Mouse (Mus musculus) midbrain, postnatal 0 days (tissue): ENCODE results near the gene Cyb5r3. TPM values are rescaled to one million over a fixed set of nuclear protein-coding genes. Genes with fewer than 3 reads are reported as not detected.
A peak's percentile ranks its signal among the peaks of the same experiment; 100 is the strongest.

Source experiments
- ATAC-seq: fragments of 200-750 bp; cut with Nextera tagmentation; 2 replicates; pipeline ENCODE4 v1.8.0; 2017; ENCODE audit warnings: moderate number of reproducible peaks, mild to moderate bottlenecking, moderate TSS enrichment, moderate library complexity; ENCODE audit not compliant: low FRiP score
- DNase-seq: peaks from one replicate; pipeline ENCODE4 v3.0.0-alpha.2; 2015; ENCODE audit warnings: low spot score
- H3K27ac ChIP-seq: fragments of 300-500 bp; sonication (generic); 2 replicates; pipeline ENCODE4 v1.5.1; 2014; ENCODE audit warnings: low read depth, mild to moderate bottlenecking, low read length, mixed read lengths
- H3K27me3 ChIP-seq: fragments of 300-500 bp; sonication (generic); 2 replicates; pipeline ENCODE4 v1.6.1; 2014; ENCODE audit warnings: low read length, control low read depth, mixed read lengths; ENCODE audit not compliant: insufficient read depth
- H3K36me3 ChIP-seq: fragments of 300-500 bp; sonication (generic); 2 replicates; pipeline ENCODE4 v1.6.1; 2014; ENCODE audit warnings: low read length, control low read depth, mixed read lengths; ENCODE audit not compliant: insufficient read depth
- H3K4me1 ChIP-seq: fragments of 300-500 bp; sonication (generic); 2 replicates; pipeline ENCODE4 v1.6.1; 2014; ENCODE audit warnings: mild to moderate bottlenecking, control low read depth, antibody characterized with exemption, low read length, mixed read lengths; ENCODE audit not compliant: insufficient read depth
- H3K4me2 ChIP-seq: fragments of 300-500 bp; sonication (generic); 2 replicates; pipeline ENCODE4 v1.6.1; 2014; ENCODE audit warnings: low read depth, mild to moderate bottlenecking, low read length, mixed read lengths; ENCODE audit not compliant: poor library complexity, severe bottlenecking
- H3K4me3 ChIP-seq: fragments of 300-500 bp; sonication (generic); 2 replicates; pipeline ENCODE4 v1.5.1; 2014; ENCODE audit warnings: low read depth, mild to moderate bottlenecking, low read length, moderate library complexity
- H3K9ac ChIP-seq: fragments of 300-500 bp; sonication (generic); replicated peaks from 2 replicates; pipeline ENCODE4 v1.6.1; 2014; ENCODE audit warnings: mild to moderate bottlenecking, low read length, moderate library complexity, mixed read lengths; ENCODE audit not compliant: poor library complexity, severe bottlenecking
- H3K9me3 ChIP-seq: fragments of 300-500 bp; sonication (generic); 2 replicates; pipeline ENCODE4 v1.6.1; 2016; ENCODE audit warnings: low read length, control low read depth
- CTCF ChIP-seq: IDR thresholded peaks from 2 replicates; pipeline ENCODE4 v1.5.1; 2016; ENCODE audit warnings: antibody characterized with exemption, mild to moderate bottlenecking
- WGBS: fragments of 180-500 bp; shearing (Covaris S2); extraction: QIAGEN DNeasy Blood & Tissue Kit; methylation state at CpG from one replicate; pipeline ENCODE4 v1.1.7; 2014; 5-methylcytosine and 5-hydroxymethylcytosine counted together
- polyA plus RNA-seq: library from polyadenylated mRNA; unstranded; fragments of >200 nt; fragmentation: Nextera tagmentation; extraction: Ambion mirVana; gene quantifications from 2 replicates; pipeline ENCODE4 v1.2.1, GENCODE M21; 2015
- total RNA-seq: library from RNA; depleted of rRNA; stranded (reverse); fragments of >200 nt; gene quantifications from 2 replicates; pipeline ENCODE4 v1.2.3, GENCODE M21; 2014

Cyb5r3 gene
- total and polyA plus RNA-seq, 2 experiments from 2014 or later, result 86.5 to 146 TPM

GRCm38 (mm10) chr15:83167126-83167525 lies 5.3 kb downstream of the Cyb5r3 start:
- WGBS, result 92% methylated on average over 5 of the region's 5 CpGs

DNA sequence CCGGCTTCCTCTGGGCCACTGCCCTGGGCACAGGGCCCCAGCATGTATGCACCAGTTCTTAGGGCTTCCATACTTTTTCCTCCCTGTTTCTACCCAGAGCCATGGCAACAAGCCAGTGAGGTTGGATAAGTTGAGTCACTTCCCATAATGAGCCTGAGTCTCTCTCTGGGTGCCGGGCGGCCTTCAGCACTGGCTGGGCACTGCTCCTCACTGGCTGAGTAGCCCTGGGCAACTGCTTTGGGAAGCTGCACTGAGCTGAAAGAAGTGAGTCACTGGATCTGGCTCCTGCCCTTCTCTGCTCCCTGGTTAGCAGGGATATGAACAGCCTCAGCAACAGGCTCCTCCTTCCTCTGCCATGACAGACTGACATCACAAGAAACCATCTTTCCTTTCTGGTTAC lies 5.8 kb downstream of the Cyb5r3 start:
- Histone ChIP-seq H3K4me1 (0 out of 2 replicates have a peak, but pooled peaks cover 14% of the 10 kb centered on the region), H3K27me3 (no peaks in the 10 kb centered on the region), H3K36me3 (peaks cover 10% of the 10 kb centered on the region), H3K9ac (no peak overlapping the region), H3K4me2 (no peak overlapping the region), H3K9me3 (no peaks in the 10 kb centered on the region), H3K27ac (no peak overlapping the region), H3K4me3 (no peak overlapping the region)
- 83% methylated on average over 3 of the region's 3 CpGs for WGBS
- peak; percentile 18 for DNase-seq
- no peak for TF ChIP-seq CTCF
- ATAC-seq, result no peak

More at GRCm38 (mm10) chr15:83167126-83167525, 5.3 kb downstream of the Cyb5r3 start:
- H3K9me3 ChIP-seq, result no peaks in the 10 kb centered on the region
- DNase-seq, result no peak
- 0 out of 2 replicates have a peak, but pooled peaks cover 14% of the 10 kb centered on the region for H3K4me1 ChIP-seq
- no peaks in the 10 kb centered on the region for H3K27me3 ChIP-seq
- no peak for TF ChIP-seq CTCF
- no peak overlapping the region for H3K4me2 ChIP-seq
- H3K27ac ChIP-seq, result no peak overlapping the region
- peaks cover 6% of the 10 kb centered on the region for H3K36me3 ChIP-seq
- no peak for ATAC-seq
- H3K4me3 ChIP-seq, result no peak overlapping the region
- H3K9ac ChIP-seq, result no peak overlapping the region

DNA sequence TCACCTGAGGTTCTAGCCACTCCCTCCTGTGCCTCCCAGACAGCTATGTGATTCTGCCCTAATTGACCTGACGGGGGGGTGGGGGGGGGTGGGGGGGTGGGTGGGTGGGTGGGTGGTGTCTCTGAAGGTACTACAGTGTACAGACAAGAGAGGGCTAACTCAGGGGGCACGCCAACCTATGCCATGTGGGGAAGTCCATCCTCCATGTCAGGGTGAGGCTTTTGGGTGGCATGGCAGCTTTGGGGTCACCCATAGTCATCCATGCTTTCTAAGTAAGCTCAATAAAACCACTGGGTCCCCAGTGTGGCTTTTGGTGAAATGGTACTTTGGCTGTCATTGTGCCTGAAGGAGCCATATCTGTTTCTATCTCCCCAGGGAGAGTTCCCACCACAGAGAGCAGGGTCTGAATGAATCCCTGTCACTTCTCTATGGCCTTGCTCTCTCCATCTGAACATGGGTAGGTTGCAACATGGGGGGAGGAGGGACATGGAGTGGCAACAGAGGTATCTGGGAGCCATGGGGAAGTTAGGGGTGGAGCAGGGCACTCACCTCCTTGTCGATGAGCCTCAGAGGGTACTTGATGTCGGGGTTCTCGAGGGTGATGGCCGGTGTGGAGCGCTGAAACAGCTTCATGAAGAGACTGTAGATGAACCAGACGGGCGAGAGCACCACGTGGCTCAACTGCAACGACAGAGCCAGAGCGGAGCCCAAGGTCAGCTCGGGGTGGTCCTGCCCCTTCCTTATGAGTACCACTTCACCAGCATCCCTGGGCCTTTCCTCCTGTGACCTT lies 6.7 kb downstream of the Cyb5r3 start:
- WGBS, result 93% methylated on average over 13 of the region's 13 CpGs
- H3K9ac ChIP-seq, result no peak overlapping the region
- H3K4me3 ChIP-seq, result no peak overlapping the region
- ATAC-seq (no peak), DNase-seq (no peak)
- no peak overlapping the region for H3K27ac ChIP-seq
- no peak overlapping the region for H3K4me2 ChIP-seq
- H3K36me3 ChIP-seq, result peaks cover 10% of the 10 kb centered on the region
- no peak for TF ChIP-seq CTCF
- no peaks in the 10 kb centered on the region for H3K27me3 ChIP-seq
- H3K4me1 ChIP-seq, result 0 out of 2 replicates have a peak, but pooled peaks cover 9% of the 10 kb centered on the region
- H3K9me3 ChIP-seq, result no peaks in the 10 kb centered on the region

- Histone ChIP-seq H3K4me3 (no peak overlapping the region), H3K4me1 (0 out of 2 replicates have a peak, but pooled peaks cover 4% of the 10 kb centered on the region), H3K9me3 (no peaks in the 10 kb centered on the region), H3K9ac (no peak overlapping the region), H3K27ac (no peak overlapping the region), H3K36me3 (peaks cover 15% of the 10 kb centered on the region), H3K4me2 (no peak overlapping the region), H3K27me3 (no peaks in the 10 kb centered on the region)
- 73% methylated on average over 5 of the region's 5 CpGs for WGBS
- ATAC-seq (no peak), DNase-seq (no peak)
- no peak for TF ChIP-seq CTCF
Measured at GRCm38 (mm10) chr15:83164971-83165471, 7.4 kb downstream of the Cyb5r3 start.

- peaks cover 33% of the 10 kb centered on the region for H3K36me3 ChIP-seq
- no peak overlapping the region for H3K4me2 ChIP-seq
- 91% methylated on average over 11 of the region's 11 CpGs for WGBS
- no peak for DNase-seq
- no peaks in the 10 kb centered on the region for H3K9me3 ChIP-seq
- ATAC-seq, result no peak
- no peak overlapping the region for H3K4me3 ChIP-seq
- no peak overlapping the region for H3K27ac ChIP-seq
- no peak for TF ChIP-seq CTCF
- no peaks in the 10 kb centered on the region for H3K4me1 ChIP-seq
- H3K9ac ChIP-seq, result no peak overlapping the region
- no peaks in the 10 kb centered on the region for H3K27me3 ChIP-seq
Measured at GRCm38 (mm10) chr15:83162818-83163485, 9.4 kb downstream of the Cyb5r3 start.

DNA sequence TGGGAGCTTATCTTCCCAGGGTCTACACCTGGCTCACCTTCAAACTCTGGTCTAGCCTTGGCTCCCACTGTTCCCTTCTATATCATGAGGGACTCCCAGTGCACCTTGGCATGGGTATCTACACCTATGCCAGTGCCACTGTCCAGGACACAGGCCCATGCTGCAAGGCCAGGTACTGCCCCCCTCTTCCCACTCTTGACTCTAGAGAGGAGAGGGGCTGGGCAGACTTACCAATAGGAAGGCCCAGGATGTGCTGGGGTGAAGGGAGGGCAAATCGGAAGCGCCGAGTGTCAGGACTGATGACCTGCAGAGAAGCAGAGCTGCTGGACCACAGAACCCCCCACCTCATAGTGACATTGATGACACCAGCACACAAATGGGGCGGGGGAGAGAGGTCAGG lies 10.4 kb downstream of the Cyb5r3 start:
- no peak for TF ChIP-seq CTCF
- Histone ChIP-seq H3K4me3 (no peak overlapping the region), H3K9me3 (no peaks in the 10 kb centered on the region), H3K4me1 (no peaks in the 10 kb centered on the region), H3K27me3 (no peaks in the 10 kb centered on the region), H3K4me2 (no peak overlapping the region), H3K27ac (no peak overlapping the region), H3K36me3 (peaks cover 40% of the 10 kb centered on the region), H3K9ac (no peak overlapping the region)
- DNase-seq (no peak), ATAC-seq (no peak)
- 96% methylated on average over 4 of the region's 4 CpGs for WGBS
